Mouse (Mus musculus): Measurements from ENCODE around the gene Tsc2.

Tsc2 gene

GRCm38 (mm10) chr17:24647493-24647892 lies 15.1 kb upstream of the Tsc2 start:
- CTCF ChIA-PET = no interaction called here

GRCm38 (mm10) chr17:24646381-24646780 lies 14.0 kb upstream of the Tsc2 start:
- CTCF ChIA-PET = no interaction called here

- CTCF ChIA-PET = no interaction called here
Observed at GRCm38 (mm10) chr17:24645916-24646315, 13.5 kb upstream of the Tsc2 start.

- CTCF ChIA-PET = no interaction called here
Observed at GRCm38 (mm10) chr17:24644875-24645721, 12.7 kb upstream of the Tsc2 start.

GRCm38 (mm10) chr17:24644030-24644715 lies 11.7 kb upstream of the Tsc2 start:
- CTCF ChIA-PET = interaction anchor here (1.1 kb wide), 1 partner anchor 19 kb away, joined by 3 read pairs; no protein-coding TSS in a partner anchor

- CTCF ChIA-PET = interaction anchor here (1.1 kb wide), 1 partner anchor 20 kb away, joined by 3 read pairs; no protein-coding TSS in a partner anchor
Observed at GRCm38 (mm10) chr17:24642791-24643343, 10.4 kb upstream of the Tsc2 start.

GRCm38 (mm10) chr17:24641944-24642343 lies 9.5 kb upstream of the Tsc2 start:
- CTCF ChIA-PET = no interaction called here

GRCm38 (mm10) chr17:24640581-24640980 lies 8.2 kb upstream of the Tsc2 start:
- CTCF ChIA-PET = interaction anchor here (0.5 kb wide), 1 partner anchor 15 kb away, joined by 3 read pairs; no protein-coding TSS in a partner anchor

- CTCF ChIA-PET = interaction anchor here (0.5 kb wide), 1 partner anchor 15 kb away, joined by 3 read pairs; no protein-coding TSS in a partner anchor
Observed at GRCm38 (mm10) chr17:24640119-24640518, 7.7 kb upstream of the Tsc2 start.

GRCm38 (mm10) chr17:24639571-24639988 lies 7.2 kb upstream of the Tsc2 start:
- CTCF ChIA-PET = no interaction called here

- CTCF ChIA-PET = interaction anchor here (0.7 kb wide), 1 partner anchor 214 kb away, joined by 3 read pairs; no protein-coding TSS in a partner anchor
Observed at GRCm38 (mm10) chr17:24638840-24639239, 6.4 kb upstream of the Tsc2 start.

GRCm38 (mm10) chr17:24638214-24638613 lies 5.8 kb upstream of the Tsc2 start:
- CTCF ChIA-PET = interaction anchor here (0.7 kb wide), 1 partner anchor 213 kb away, joined by 3 read pairs; no protein-coding TSS in a partner anchor

- CTCF ChIA-PET = interaction anchor here (0.5 to 1.1 kb wide), 2 partner anchors 22 to 97 kb away, joined by 3 read pairs; no protein-coding TSS in a partner anchor
Observed at GRCm38 (mm10) chr17:24636781-24637481, 4.5 kb upstream of the Tsc2 start.

GRCm38 (mm10) chr17:24635694-24636093 lies 3.3 kb upstream of the Tsc2 start:
- CTCF ChIA-PET = no interaction called here

- CTCF ChIA-PET = interaction anchor here (0.5 kb wide), 1 partner anchor 183 kb away, joined by 3 read pairs; no protein-coding TSS in a partner anchor
Observed at GRCm38 (mm10) chr17:24635024-24635423, 2.6 kb upstream of the Tsc2 start.

GRCm38 (mm10) chr17:24633831-24634230 lies 1.4 kb upstream of the Tsc2 start:
- CTCF ChIA-PET = no interaction called here

GRCm38 (mm10) chr17:24632813-24633449 lies 501 bp upstream of the Tsc2 start:
- CTCF ChIA-PET = no interaction called here

- CTCF ChIA-PET = interaction anchor here (0.6 to 1.5 kb wide), 3 partner anchors 81 to 149 kb away, joined by 3 to 4 read pairs (median 4); partner anchors contain the start of gene Pkd1
Observed at GRCm38 (mm10) chr17:24630072-24630471, 2.4 kb downstream of the Tsc2 start.

- CTCF ChIA-PET = interaction anchor here (1.2 to 1.5 kb wide), 2 partner anchors 89 to 190 kb away, joined by 3 to 4 read pairs; no protein-coding TSS in a partner anchor
Observed at GRCm38 (mm10) chr17:24628646-24629045, 3.8 kb downstream of the Tsc2 start.

GRCm38 (mm10) chr17:24625472-24625871 lies 7.0 kb downstream of the Tsc2 start:
- CTCF ChIA-PET = no interaction called here
